ENCODE assay signal across 14 mouse cellular contexts in genomic region chr8:10411511-10411910, GRCm38 (mm10).
DNase-seq lines count a peak whose midpoint lies in the region; ATAC-seq and TF ChIP-seq lines count a peak whose summit lies in the region.
"Had no signal": no experiment of that assay in that cellular context is flagged by ENCODE, and none has a peak within 500 bp of the region (broad histone marks: within the 10 kb centered on the region; RNA-seq: fewer than 3 reads in every experiment).

No protein-coding gene starts in this region.

- DNase-seq in kidney, adult 9 months, result peak; percentile 83
- DNase-seq in telencephalon, adult 2 months (ENCODE audit: low read depth, low spot score), result peak; percentile 10
- DNase-seq in layer of hippocampus, adult 2 months (ENCODE audit: low spot score in 2 of 2), result no peak
- DNase-seq in right cerebral cortex, adult 2 months (ENCODE audit: low spot score in 2 of 2), result no peak
- DNase-seq: adrenal gland, postnatal 14 days; cerebellum, adult 9-11 months; lung, adult 18-20 months; right cerebral cortex, postnatal 4 days; thymus, adult 18-20 months had no signal

- H3K4me2 ChIP-seq in midbrain, embryonic 13.5 days (replicated peaks), result no peak overlapping the region
- H3K4me2 ChIP-seq in midbrain, embryonic 15.5 days, result no peak overlapping the region
- H3K4me2 ChIP-seq in forebrain, embryonic 15.5 days (replicated peaks), result no peak overlapping the region

- H3K27ac ChIP-seq in midbrain, embryonic 13.5 days, result no peak overlapping the region
- no peak overlapping the region for H3K27ac ChIP-seq in midbrain, embryonic 15.5 days
- H3K27ac ChIP-seq in forebrain, embryonic 15.5 days (replicated peaks), result peak overlapping the region; percentile 65
- no peak overlapping the region for H3K27ac ChIP-seq in layer of hippocampus, adult 2 months
- H3K27ac ChIP-seq: macrophage had no signal

- no peaks in the 10 kb centered on the region for H3K9me3 ChIP-seq in midbrain, embryonic 13.5 days
- no peaks in the 10 kb centered on the region for H3K9me3 ChIP-seq in midbrain, embryonic 15.5 days
- H3K9me3 ChIP-seq in forebrain, embryonic 15.5 days, result no peaks in the 10 kb centered on the region

- H3K4me1 ChIP-seq in midbrain, embryonic 13.5 days (replicated peaks), result peaks cover 21% of the 10 kb centered on the region; the same call in 1 of the 2 replicates
- H3K4me1 ChIP-seq in midbrain, embryonic 15.5 days, result 0 out of 2 replicates have a peak, but pooled peaks cover 8% of the 10 kb centered on the region
- H3K4me1 ChIP-seq in forebrain, embryonic 15.5 days, result peaks cover 32% of the 10 kb centered on the region

- H3K9ac ChIP-seq in midbrain, embryonic 13.5 days (replicated peaks), result no peak overlapping the region
- H3K9ac ChIP-seq in midbrain, embryonic 15.5 days, result no peak overlapping the region
- no peak overlapping the region for H3K9ac ChIP-seq in forebrain, embryonic 15.5 days (replicated peaks)

- H3K4me3 ChIP-seq in midbrain, embryonic 13.5 days (replicated peaks), result no peak overlapping the region
- no peak overlapping the region for H3K4me3 ChIP-seq in midbrain, embryonic 15.5 days
- no peak overlapping the region for H3K4me3 ChIP-seq in forebrain, embryonic 15.5 days
- H3K4me3 ChIP-seq in layer of hippocampus, adult 2 months, result no peak overlapping the region

- WGBS in midbrain, embryonic 13.5 days, result 69% methylated on average over 4 of the region's 4 CpGs
- 59% methylated on average over 4 of the region's 4 CpGs for WGBS in midbrain, embryonic 15.5 days
- WGBS in forebrain, embryonic 15.5 days, result 32% methylated on average over 4 of the region's 4 CpGs

- H3K36me3 ChIP-seq in midbrain, embryonic 13.5 days, result no peaks in the 10 kb centered on the region
- H3K36me3 ChIP-seq in midbrain, embryonic 15.5 days (replicated peaks), result no peaks in the 10 kb centered on the region
- no peaks in the 10 kb centered on the region for H3K36me3 ChIP-seq in forebrain, embryonic 15.5 days

- TF ChIP-seq CTCF in layer of hippocampus, adult 2 months (conservative IDR thresholded peaks at IDR 0.05), result no peak

- ATAC-seq in midbrain, embryonic 13.5 days, result 0 out of 2 replicates have a peak, but pooled peaks have one; percentile 25
- ATAC-seq in midbrain, embryonic 15.5 days (replicated peaks), result no peak
- no peak for ATAC-seq in forebrain, embryonic 15.5 days (replicated peaks)
- ATAC-seq: CD4-positive, CD25-positive, alpha-beta regulatory T cell, adult 4 months had no signal

- no peaks in the 10 kb centered on the region for H3K27me3 ChIP-seq in midbrain, embryonic 13.5 days
- no peaks in the 10 kb centered on the region for H3K27me3 ChIP-seq in midbrain, embryonic 15.5 days (replicated peaks)
- no peaks in the 10 kb centered on the region for H3K27me3 ChIP-seq in forebrain, embryonic 15.5 days

Comparison
In these comparisons a context has a peak if more than half of its experiments do, and no peak if none do; other contexts are left out.
1. DNase-seq: peak in kidney, adult 9 months (single experiment) and telencephalon, adult 2 months (single experiment); none in layer of hippocampus, adult 2 months (0 of 2) and right cerebral cortex, adult 2 months (0 of 2).